Mouse (Mus musculus): Measurements from ENCODE around the gene Lima1.

GRCm38 (mm10) chr15:99814554-99815260 is 60.5 kb downstream of the Lima1 start:
- TF ChIP-seq CTCF (IDR thresholded peaks at IDR 0.05; ENCODE audit: insufficient read depth, low read length) (no peak), POLR2A (IDR thresholded peaks at IDR 0.05; ENCODE audit: borderline replicate concordance, extremely low read depth, low read depth, low read length) (no peak)
